Mouse (Mus musculus) olfactory bulb, adult 2 months (tissue): ENCODE measurements around the gene Jam2.

ENCODE experiments used
- CTCF ChIP-seq: fragments of 200-500 bp; IDR thresholded peaks from 2 replicates; pipeline ENCODE4 v1.5.1; 2012; ENCODE audit warnings: low read depth, mild to moderate bottlenecking, low read length, moderate library complexity; ENCODE audit not compliant: insufficient read depth
- POLR2A ChIP-seq: fragments of 200-500 bp; IDR thresholded peaks from 2 replicates; pipeline ENCODE4 v1.6.1; 2012; ENCODE audit warnings: mild to moderate bottlenecking, low read depth, low read length, moderate library complexity; ENCODE audit not compliant: insufficient read depth

- TF ChIP-seq POLR2A, result peak; percentile 16; the same call in 1 of the 2 replicates
- no peak for TF ChIP-seq CTCF
Observed at GRCm38 (mm10) chr16:84774003-84774703, at the start of gene Jam2.
